Mouse (Mus musculus): ENCODE data around the gene Parp6. TPM values are rescaled to one million over a fixed set of nuclear protein-coding genes. Genes with fewer than 3 reads are reported as not detected.

The Parp6 gene
- 30.2 and 37.3 TPM in 2 replicates for total RNA-seq (2021)
- long read RNA-seq, experiment 1, partial matches to known transcripts: 2 of 26 reads
- long read RNA-seq, experiment 1, other reads (novel, unspliced or antisense): 20 of 26 reads
- long read RNA-seq, experiment 2, partial matches to known transcripts: 5 of 20 reads
- long read RNA-seq, experiment 2, other reads (novel, unspliced or antisense): 13 of 20 reads

DNA sequence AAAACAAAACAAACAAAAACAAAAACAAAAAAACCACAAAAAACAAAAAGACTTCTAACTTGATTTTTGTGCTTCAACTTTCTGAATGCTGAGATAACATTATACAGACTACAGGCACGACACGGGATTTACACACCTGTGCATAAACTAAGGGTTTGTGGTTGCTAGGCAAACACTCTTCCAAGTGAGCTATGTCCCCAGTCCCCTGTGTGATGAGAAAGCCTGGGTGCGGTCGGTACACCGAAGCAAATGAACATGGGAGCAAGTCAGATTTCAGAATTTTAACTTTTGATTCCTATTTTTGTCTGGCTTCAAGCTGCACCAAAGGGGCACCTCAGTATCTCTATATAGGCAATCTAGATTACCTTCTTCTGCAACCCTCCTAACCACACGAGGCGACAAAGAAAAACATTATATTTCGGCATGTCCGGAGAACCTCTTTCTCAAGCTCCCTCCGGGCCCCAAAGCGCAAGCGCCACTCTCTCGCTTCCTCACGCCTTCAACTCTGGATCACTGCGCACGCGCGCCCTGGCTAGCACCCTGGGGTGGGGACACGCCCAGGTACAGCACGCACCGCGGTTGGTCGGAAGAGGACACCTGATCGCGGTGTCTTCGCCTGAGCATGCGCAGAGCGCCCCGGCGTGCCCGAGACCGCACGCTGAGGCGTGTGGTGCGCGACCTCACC lies at the start of gene Parp6:
Gene Parp6 (plus strand): TSS at position 663 of the 685 bp plus-strand sequence.
- peak; percentile 100 for DNase-seq

DNA sequence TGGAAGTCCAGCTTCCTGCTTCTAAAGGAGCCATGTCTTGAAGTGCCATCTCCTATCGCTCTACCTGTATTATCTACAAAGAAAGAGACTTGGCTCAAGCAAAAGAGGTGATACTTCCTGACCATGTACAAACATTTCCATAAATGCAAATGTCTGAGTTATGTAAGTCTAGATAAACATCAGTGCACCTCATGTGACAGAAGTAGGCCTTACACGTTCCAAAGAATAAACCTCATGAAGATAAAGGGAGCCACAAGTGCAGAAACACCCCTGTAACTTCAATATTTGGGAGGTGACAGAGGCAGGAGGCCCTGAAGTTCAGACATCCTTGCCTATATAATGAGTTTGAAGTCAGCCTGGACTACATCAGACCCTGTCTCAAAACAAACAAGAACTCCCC lies 45.2 kb upstream of the Parp6 start:
- DNase-seq: no peak

DNA sequence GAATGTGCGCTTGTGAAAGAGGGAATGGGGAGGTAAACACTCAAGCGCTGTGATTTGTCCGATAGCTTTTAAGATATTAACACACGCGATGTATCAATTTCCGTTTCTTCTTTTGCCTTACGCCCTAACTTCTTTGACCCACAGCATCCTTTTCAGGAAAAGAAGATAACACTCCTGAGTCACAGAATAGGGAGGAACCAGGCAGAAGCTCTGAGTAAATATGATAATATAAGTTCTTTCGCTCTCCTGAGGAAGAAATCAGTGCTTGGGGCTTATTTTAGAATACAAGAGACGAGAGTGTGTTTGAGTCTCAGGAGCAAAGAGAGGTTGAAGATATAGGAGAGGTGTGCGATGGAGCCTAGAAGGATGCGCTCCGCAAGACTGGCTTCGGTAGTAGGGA lies 39.7 kb upstream of the Parp6 start:
- DNase-seq: no peak

GRCm38 (mm10) chr9:59577844-59578504 lies 39.1 kb upstream of the Parp6 start, which contains the start of gene Celf6:
Celf6 (plus strand) TSS chr9:59577917.
- DNase-seq: peak; percentile 94

- DNase-seq: no peak
Measured at GRCm38 (mm10) chr9:59578505-59578867, 38.6 kb upstream of the Parp6 start.

- DNase-seq: peak; percentile 85
Measured at GRCm38 (mm10) chr9:59584871-59585308, 32.2 kb upstream of the Parp6 start.

DNA sequence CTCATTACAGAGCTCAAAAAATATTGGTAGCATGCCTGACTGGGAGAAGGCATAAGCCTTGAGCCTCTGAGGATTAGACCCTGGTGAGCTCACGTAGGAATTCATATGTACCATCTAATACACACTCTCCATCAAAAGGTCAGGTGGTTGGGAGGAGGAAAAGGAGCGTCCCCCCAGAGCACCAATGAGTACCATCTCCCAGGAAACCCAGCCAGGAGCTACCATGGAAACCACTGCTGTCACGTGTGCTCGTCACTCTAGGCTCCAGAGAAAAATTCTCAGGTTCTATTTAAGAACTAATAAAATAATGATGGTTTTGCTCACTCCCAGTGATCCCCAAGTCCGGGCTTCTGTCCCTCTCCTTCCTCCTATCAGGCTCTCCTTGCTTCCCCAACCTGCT lies 28.8 kb upstream of the Parp6 start:
- DNase-seq: no peak

DNA sequence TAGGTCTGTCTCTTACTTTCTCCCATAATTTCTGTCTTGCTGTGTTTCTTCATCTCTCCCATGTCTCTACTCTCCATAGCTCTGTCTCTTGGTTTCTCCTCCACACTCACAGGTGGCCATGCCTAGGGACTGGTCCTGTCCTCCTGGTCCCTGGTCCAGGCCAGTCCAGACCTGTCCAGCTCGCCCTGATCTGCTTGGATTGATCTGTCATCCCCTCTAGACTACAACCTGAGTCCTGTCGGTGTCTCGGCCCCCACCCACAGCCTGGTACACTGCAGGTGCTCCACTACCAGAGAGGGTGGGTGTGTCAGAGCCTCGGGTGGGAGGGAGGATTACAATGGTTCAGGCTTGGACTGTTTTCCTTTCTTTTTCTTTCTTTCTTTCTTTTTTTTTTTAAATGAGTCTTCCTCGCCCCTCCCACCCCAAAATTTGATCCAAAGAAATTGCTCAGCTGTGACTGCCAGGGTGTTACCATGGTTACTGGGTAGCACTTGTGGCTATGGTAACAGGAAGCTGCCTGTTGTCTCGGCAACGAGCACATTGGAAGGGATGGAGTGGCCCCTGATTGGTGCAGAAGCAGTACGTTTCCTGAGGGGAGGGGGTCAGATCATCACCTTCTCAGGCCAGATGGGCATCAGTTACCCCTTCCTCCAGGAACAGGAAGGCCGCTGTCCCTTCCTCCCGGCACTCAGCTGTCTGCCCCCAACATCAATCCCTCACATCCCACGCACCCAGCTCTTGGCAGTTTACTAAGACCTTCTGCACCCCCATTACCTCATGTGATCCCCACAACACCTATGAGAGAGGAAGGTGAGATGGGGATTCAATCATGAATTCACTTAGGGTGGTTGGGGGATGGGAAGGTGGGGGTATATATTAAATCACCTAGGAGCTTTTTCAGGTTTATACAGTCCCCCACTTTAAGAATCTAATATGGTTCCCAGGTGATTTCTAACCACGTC lies 28.1 kb upstream of the Parp6 start:
- peak; percentile 17 for DNase-seq

DNA sequence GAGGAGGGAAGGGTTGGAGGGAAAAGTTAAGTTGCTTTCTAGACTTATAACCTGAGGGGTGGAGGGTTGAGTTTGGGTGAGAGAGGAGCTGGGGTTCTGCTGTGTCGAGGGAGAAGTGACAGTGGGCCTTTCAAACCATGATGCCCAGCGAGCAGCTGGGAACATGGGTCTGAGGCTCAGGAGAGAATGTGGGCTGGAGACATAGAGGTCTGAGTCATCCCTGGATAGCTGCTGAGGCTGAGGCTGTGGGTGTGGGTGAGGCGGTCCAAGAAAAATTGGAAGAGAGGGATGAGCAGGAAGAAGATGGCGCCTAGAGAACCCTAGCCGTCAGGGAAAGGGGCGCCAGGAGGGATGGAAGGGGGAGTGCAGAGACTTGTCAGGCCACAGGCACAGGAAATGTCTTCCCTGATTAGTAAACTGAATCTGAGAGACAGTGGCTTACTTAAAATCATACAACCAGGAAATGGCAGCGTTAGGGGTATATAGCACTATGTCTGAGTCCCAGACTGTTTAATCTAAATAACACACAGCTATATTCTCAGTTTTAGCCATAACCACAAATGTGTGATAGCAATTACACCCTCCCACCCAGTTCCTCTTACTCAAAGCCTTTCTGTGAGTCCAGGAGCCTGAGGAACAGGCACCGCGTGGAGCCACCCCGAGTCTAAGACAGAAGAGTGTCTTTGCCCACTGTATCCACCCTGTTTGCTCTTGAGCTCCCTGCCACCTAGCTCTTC lies 27.2 kb upstream of the Parp6 start:
- no peak for DNase-seq

- no peak for DNase-seq
Measured at GRCm38 (mm10) chr9:59601661-59602060, 15.4 kb upstream of the Parp6 start.

- no peak for DNase-seq
Measured at GRCm38 (mm10) chr9:59605967-59606366, 11.1 kb upstream of the Parp6 start.

GRCm38 (mm10) chr9:59610950-59611349 lies 6.1 kb upstream of the Parp6 start:
- DNase-seq: no peak

GRCm38 (mm10) chr9:59615797-59616196 lies 1.3 kb upstream of the Parp6 start:
- DNase-seq: no peak

GRCm38 (mm10) chr9:59617307-59617973 lies 356 bp downstream of the Parp6 start:
- DNase-seq: no peak

- no peak for DNase-seq
Measured at GRCm38 (mm10) chr9:59638372-59638771, 21.3 kb downstream of the Parp6 start.

DNA sequence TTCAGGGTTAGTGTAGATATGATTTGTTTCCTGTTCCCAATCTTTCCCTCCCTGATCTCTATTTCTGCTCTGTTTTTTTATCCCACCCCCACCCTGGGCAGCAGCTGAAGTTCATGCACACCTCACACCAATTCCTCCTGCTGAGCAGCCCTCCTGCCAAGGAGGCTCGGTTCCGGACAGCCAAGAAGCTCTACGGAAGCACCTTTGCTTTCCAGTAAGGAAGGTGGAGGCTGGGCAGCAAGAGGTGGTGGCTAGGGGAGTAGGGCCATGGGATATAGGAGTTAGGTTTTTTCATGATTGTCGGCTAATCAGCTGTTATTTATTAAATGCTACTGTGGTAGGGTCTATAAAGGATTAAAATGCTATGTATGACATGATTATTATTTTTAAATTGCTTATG lies 22.9 kb downstream of the Parp6 start:
- no peak for DNase-seq

GRCm38 (mm10) chr9:59641320-59641719 lies 24.2 kb downstream of the Parp6 start:
- no peak for DNase-seq

- no peak for DNase-seq
Measured at GRCm38 (mm10) chr9:59649911-59650310, 32.8 kb downstream of the Parp6 start.

GRCm38 (mm10) chr9:59653371-59653770 lies 36.3 kb downstream of the Parp6 start:
- peak; percentile 46 for DNase-seq

- no peak for DNase-seq
Measured at GRCm38 (mm10) chr9:59654450-59654983, 37.4 kb downstream of the Parp6 start.
